Mouse (Mus musculus) cerebellum, postnatal 4 days (tissue): Measurements from ENCODE around the gene Dhx40.

Experiments
- DNase-seq, 2 experiments: peaks; one replicate each; pipeline ENCODE4 v3.0.0; 2022; ENCODE audit warnings: low spot score in 2 of 2, mixed read lengths in 1 of 2

Dhx40 gene

DNA sequence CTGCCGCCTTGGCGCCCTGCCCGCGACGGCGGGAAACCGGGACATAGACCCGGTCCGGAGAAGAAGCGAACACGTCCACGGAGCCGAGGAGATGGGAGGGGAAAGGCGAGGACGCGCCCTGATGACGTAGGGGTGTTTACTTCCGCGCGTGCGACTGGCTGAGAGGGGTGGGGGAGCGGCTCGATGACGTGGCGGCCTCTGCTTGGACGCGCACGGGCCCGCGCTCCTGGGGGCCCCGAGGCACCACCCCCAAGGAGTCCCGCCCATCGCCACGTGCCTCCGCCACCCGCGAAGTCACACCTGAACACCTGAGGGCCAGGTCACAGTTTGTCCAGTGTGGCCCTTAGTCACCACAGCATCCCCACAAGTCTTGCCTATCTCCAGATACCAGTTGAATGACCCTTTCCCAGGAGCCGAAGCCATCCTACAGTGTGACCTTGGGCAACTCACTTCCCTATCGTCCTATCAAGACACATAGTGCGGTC is at the start of gene Dhx40:
Dhx40 (minus strand) TSS at position 242 of the 485 bp plus-strand sequence.
- peak; percentile 84 to 88 for DNase-seq

DNA sequence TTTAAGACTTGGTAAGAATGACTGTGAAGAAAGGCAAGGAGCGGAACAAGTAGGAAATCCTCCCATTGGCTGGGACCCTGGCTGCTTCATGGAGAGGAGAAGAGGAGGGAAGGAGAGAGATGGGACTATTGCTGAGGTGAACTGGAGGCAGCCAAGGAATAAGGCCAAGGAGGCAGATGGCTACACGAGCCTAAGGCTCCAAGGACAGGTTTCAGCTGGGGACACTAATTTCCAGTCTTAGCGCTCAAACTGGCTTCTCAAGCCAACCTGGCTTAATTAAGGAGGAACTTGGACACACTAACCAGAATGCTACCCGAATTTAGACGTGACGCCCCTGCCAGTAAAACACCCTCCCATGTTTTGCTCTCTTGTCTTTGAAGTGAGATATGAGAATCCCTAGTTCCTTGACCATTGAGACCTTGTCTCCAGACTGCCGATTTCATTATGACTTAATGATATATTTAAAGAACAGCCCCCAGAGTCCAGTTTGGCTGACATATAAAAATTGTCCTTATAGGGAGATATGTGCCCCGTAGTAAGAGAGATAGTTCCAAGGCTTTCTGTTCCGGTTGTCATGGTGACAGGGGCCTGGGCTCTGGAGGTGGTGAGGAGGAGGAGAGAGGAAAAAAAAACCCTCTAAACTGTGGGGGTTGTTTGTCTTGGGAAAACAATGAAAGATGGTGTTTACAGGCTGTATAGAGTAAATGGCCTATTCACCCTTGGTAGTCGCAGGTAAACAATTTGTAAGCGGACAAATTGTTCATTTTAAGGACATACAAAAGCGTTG is 48.3 kb upstream of the Dhx40 start:
- DNase-seq: no peak

DNA sequence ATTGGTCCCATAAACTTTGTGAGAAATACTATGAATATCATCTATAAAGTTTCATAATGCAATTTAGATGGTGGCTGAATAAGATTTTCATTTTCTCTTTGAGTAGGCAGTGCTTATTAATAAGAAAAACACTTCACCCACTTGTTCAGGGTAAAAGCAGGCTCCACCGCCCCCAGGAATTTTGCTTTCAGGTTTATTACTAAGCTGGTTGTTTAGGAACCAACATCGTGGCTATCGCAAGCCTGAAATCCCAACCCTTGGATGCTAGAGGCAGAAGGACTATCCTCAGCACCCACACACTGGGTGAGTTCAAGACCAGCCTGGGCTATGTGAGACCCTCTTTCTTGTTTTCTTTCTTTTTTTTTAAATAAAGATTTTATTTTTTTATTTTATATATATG is 45.5 kb upstream of the Dhx40 start:
- no peak for DNase-seq

- no peak for DNase-seq
Observed at GRCm38 (mm10) chr11:86852534-86853054, 45.0 kb upstream of the Dhx40 start.

- no peak for DNase-seq
Observed at GRCm38 (mm10) chr11:86851714-86852533, 44.4 kb upstream of the Dhx40 start.

GRCm38 (mm10) chr11:86851234-86851671 is 43.7 kb upstream of the Dhx40 start:
- DNase-seq: peak in 1 of 2 experiments; percentile 13

- no peak for DNase-seq
Observed at GRCm38 (mm10) chr11:86843831-86844230, 36.3 kb upstream of the Dhx40 start.

DNA sequence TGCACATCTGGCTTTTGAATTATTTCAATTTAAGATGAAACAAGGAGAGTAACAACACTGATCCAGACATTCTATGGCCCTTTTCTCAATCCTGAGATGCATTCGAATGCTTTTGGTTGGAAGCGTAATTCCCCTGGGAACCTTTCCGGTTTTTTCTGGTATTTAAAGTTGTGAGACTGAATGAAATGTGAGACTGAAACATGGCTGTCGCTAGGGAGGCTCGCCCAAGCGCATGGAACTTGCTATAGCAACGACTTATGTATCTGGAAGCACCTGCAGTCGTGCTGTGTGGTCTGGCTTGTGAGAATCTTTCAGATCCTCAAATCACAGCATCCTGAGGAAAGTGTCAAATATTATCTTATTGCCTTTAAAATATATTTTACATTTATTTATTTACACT is 33.7 kb upstream of the Dhx40 start:
- DNase-seq: no peak

- DNase-seq: peak in 1 of 2 experiments; percentile 27
Observed at GRCm38 (mm10) chr11:86840511-86841154, 33.1 kb upstream of the Dhx40 start.

DNA sequence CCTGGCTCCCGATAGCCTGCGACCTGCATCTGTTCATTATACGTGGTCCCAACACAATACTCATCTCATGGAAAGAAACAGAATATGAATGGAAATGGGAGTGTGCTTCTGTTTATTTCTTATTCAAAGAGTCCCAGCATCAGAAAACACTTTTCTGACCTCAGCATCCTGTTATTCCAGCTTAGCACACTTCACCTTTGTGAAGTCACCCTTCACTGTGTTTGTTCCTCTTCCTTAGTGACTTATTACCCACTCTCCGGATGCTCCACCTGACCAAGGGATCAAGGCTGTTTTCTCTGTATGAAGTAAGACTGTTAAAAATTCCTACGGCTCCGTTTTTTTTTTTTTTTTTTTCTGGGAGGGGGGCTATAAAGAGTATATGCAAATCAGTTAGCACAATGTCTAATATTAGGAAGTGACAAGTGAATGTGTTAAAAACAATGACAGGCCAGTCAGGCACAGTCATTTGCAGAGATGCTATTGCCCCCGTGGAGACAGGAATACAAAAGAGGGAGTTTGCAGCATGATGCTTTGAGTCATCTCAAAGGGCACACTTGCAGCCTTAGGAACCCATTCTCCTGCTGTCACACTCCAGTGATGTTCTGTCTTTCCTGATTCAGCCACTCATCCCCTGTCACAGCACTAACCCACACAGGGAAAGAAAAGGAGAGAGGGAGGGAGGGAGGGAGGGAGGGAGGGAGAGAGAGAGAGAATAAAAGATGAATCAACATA is 32.3 kb upstream of the Dhx40 start:
- no peak for DNase-seq

- no peak for DNase-seq
Observed at GRCm38 (mm10) chr11:86838792-86839191, 31.2 kb upstream of the Dhx40 start.

- peak in 1 of 2 experiments; percentile 50 for DNase-seq
Observed at GRCm38 (mm10) chr11:86836366-86836765, 28.8 kb upstream of the Dhx40 start.

- DNase-seq: no peak
Observed at GRCm38 (mm10) chr11:86834628-86835338, 27.2 kb upstream of the Dhx40 start.

DNA sequence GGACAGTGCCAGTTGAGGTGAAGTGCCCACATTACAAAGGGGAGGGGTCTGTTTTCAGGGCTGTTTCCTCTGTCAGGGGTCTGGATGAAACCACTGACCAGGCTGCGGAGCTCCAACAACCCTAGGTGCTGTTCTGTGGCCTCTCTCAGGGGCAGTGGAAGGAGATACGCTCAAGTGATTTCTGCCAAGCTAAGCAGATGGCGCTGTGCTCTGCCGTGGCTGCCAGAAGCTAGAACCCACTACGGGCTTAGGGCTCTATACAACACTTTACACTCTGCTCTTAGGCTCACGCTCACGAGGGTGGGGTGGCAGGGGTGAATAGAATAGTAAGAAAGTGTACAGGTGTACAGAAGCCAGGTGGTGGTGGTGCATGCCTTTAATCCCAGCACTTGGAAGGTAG is 26.5 kb upstream of the Dhx40 start:
- no peak for DNase-seq

- DNase-seq: no peak
Observed at GRCm38 (mm10) chr11:86833153-86833552, 25.6 kb upstream of the Dhx40 start.

DNA sequence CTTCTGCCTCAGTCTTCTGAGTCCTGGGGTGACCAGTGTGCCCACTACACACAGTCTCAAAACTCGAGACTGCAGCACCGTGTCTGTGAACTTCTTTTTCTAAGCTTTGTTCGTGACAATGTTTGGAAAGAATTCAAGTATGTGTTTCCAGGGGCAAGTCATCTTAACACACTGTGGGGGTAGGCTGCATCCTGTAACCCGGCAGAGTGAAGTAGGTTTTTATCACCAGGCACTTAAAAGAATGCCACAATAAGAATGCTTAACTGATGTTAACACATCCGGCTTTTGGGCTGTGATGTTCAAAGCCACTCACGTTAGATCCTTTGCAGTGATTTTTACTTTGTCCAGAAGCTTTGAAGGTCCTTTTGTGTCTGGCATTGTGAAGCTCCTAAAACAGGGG is 20.9 kb upstream of the Dhx40 start:
- no peak for DNase-seq

- no peak for DNase-seq
Observed at GRCm38 (mm10) chr11:86827476-86828245, 20.1 kb upstream of the Dhx40 start.

- DNase-seq: no peak
Observed at GRCm38 (mm10) chr11:86824433-86824832, 16.9 kb upstream of the Dhx40 start.

DNA sequence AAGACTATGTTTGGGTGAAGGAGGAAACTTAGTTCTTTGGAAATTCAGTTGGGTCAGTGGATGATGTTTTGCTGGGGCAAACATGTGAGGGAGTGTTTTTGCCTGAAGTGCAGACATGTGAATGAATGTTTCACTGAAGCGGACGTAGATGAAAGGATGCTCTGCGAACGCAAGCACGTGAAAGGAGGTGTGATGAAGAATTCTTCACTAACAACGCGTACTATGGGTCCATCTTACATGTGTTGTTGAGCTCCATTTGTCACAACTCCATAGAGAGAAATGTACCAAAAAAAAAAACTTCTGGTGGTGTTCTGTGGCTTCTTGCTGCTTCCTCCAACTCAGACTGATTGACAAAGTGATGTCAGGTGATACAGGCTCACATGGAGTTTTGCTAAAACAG is 15.0 kb upstream of the Dhx40 start:
- no peak for DNase-seq

DNA sequence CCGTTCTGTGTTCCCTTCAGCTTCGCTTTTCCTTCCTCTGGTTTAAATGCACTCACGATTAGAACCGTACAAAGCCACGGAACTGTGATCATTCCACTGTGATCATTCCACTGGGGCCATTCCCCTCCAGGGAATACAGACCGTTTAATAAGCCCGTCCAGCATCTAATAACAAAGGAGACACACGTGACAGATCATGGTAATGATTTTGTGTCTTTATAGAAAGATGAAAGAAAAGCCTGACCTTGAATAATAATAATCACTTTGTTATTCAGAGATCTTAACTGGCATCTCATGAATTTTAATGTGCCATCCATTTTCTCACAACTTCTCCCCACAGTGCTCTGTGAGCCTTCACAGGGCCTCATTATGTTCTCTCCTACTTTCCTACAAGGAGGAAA is 12.0 kb upstream of the Dhx40 start:
- no peak for DNase-seq
